Mouse (Mus musculus) forebrain, embryonic 11.5 days (tissue): ENCODE measurements at regions not wholly inside any gene's neighbourhood (a gene's known extent, or its start where the extent isn't known, plus 50 kb on each side); places are given as distances from the start of the nearest gene placed in this dataset.

Experiments used
- ATAC-seq: fragments of 200-750 bp; cut with Nextera tagmentation; replicated peaks from 2 replicates; pipeline ENCODE4 v1.8.0; 2017; ENCODE audit warnings: moderate TSS enrichment; ENCODE audit not compliant: low FRiP score
- DNase-seq: peaks from one replicate; pipeline ENCODE4 v3.0.0-alpha.2; 2017; ENCODE audit warnings: low spot score
- H3K27ac ChIP-seq: fragments of 300-500 bp; sonication (generic); 2 replicates; pipeline ENCODE4 v1.5.1; 2014; ENCODE audit warnings: low read depth, low read length
- H3K27me3 ChIP-seq: fragments of 300-500 bp; sonication (generic); 2 replicates; pipeline ENCODE4 v1.6.1; 2014; ENCODE audit warnings: mild to moderate bottlenecking, low read length, mixed read lengths; ENCODE audit not compliant: control insufficient read depth, insufficient read depth
- H3K36me3 ChIP-seq: fragments of 300-500 bp; sonication (generic); 2 replicates; pipeline ENCODE4 v1.6.1; 2014; ENCODE audit warnings: mild to moderate bottlenecking, low read length, moderate library complexity, mixed read lengths; ENCODE audit not compliant: control insufficient read depth, insufficient read depth
- H3K4me1 ChIP-seq: fragments of 300-500 bp; sonication (generic); replicated peaks from 2 replicates; pipeline ENCODE4 v1.6.1; 2014; ENCODE audit warnings: low read length, mixed read lengths; ENCODE audit not compliant: control insufficient read depth, insufficient read depth
- H3K4me2 ChIP-seq: fragments of 300-500 bp; sonication (generic); 2 replicates; pipeline ENCODE4 v1.6.1; 2014; ENCODE audit warnings: low read depth, mild to moderate bottlenecking, low read length, moderate library complexity, mixed read lengths; ENCODE audit not compliant: severe bottlenecking
- H3K4me3 ChIP-seq: fragments of 300-500 bp; sonication (generic); 2 replicates; pipeline ENCODE4 v1.5.1; 2014; ENCODE audit warnings: low read depth, low read length
- H3K9ac ChIP-seq: fragments of 300-500 bp; sonication (generic); 2 replicates; pipeline ENCODE4 v1.6.1; 2014; ENCODE audit warnings: low read length
- H3K9me3 ChIP-seq: fragments of 300-500 bp; sonication (generic); 2 replicates; pipeline ENCODE4 v1.6.1; 2016; ENCODE audit warnings: low read length, mixed read lengths; ENCODE audit not compliant: control insufficient read depth
- WGBS: fragments of 180-500 bp; shearing (Covaris S2); extraction: QIAGEN DNeasy Blood & Tissue Kit; methylation state at CpG from one replicate; pipeline ENCODE4 v1.1.7; 2014; 5-methylcytosine and 5-hydroxymethylcytosine counted together

- no peak for DNase-seq
- Histone ChIP-seq H3K36me3 (no peaks in the 10 kb centered on the region), H3K4me3 (no peak overlapping the region), H3K9ac (no peak overlapping the region), H3K27ac (no peak overlapping the region), H3K4me1 (no peaks in the 10 kb centered on the region), H3K4me2 (no peak overlapping the region), H3K9me3 (no peaks in the 10 kb centered on the region), H3K27me3 (no peaks in the 10 kb centered on the region)
- ATAC-seq, result no peak
- 88% methylated on average over 11 of the region's 11 CpGs for WGBS
Measured at GRCm38 (mm10) chr3:148762541-148763225, 227.7 kb downstream of the Adgrl2 start.

- no peak for DNase-seq
- Histone ChIP-seq H3K27ac (no peak overlapping the region), H3K4me3 (no peak overlapping the region), H3K4me1 (no peaks in the 10 kb centered on the region), H3K36me3 (no peaks in the 10 kb centered on the region), H3K9ac (no peak overlapping the region), H3K27me3 (no peaks in the 10 kb centered on the region), H3K9me3 (no peaks in the 10 kb centered on the region), H3K4me2 (no peak overlapping the region)
- no peak for ATAC-seq
Measured at GRCm38 (mm10) chr3:148761586-148761985, 228.8 kb downstream of the Adgrl2 start.

GRCm38 (mm10) chr3:148759500-148759899, 230.9 kb downstream of the Adgrl2 start:
- H3K9me3 ChIP-seq, result no peaks in the 10 kb centered on the region
- no peaks in the 10 kb centered on the region for H3K36me3 ChIP-seq
- H3K4me1 ChIP-seq, result no peaks in the 10 kb centered on the region
- DNase-seq (no peak), ATAC-seq (no peak)
- no peak overlapping the region for H3K4me2 ChIP-seq
- WGBS, result 89% methylated on average over 4 of the region's 4 CpGs
- H3K9ac ChIP-seq, result no peak overlapping the region
- H3K27ac ChIP-seq, result no peak overlapping the region
- no peak overlapping the region for H3K4me3 ChIP-seq
- H3K27me3 ChIP-seq, result no peaks in the 10 kb centered on the region

- WGBS, result 88% methylated on average over 3 of the region's 3 CpGs
- H3K9me3 ChIP-seq, result no peaks in the 10 kb centered on the region
- no peak for ATAC-seq
- H3K9ac ChIP-seq, result no peak overlapping the region
- H3K27me3 ChIP-seq, result no peaks in the 10 kb centered on the region
- no peak overlapping the region for H3K27ac ChIP-seq
- 0 out of 2 replicates have a peak, but pooled peaks cover 2% of the 10 kb centered on the region for H3K4me1 ChIP-seq
- no peak for DNase-seq
- no peak overlapping the region for H3K4me3 ChIP-seq
- H3K36me3 ChIP-seq, result no peaks in the 10 kb centered on the region
- no peak overlapping the region for H3K4me2 ChIP-seq
Measured at GRCm38 (mm10) chr3:148746234-148746633, 244.1 kb downstream of the Adgrl2 start.

GRCm38 (mm10) chr3:148744651-148745050, 245.7 kb downstream of the Adgrl2 start:
- Histone ChIP-seq H3K9ac (no peak overlapping the region), H3K27ac (no peak overlapping the region), H3K27me3 (no peaks in the 10 kb centered on the region), H3K4me1 (0 out of 2 replicates have a peak, but pooled peaks cover 2% of the 10 kb centered on the region), H3K4me3 (no peak overlapping the region), H3K4me2 (no peak overlapping the region), H3K36me3 (no peaks in the 10 kb centered on the region), H3K9me3 (no peaks in the 10 kb centered on the region)
- ATAC-seq, result no peak
- WGBS, result 61% methylated on average over 2 of the region's 2 CpGs
- DNase-seq, result no peak

GRCm38 (mm10) chr3:148734194-148734749, 256.1 kb downstream of the Adgrl2 start:
- Histone ChIP-seq H3K36me3 (no peaks in the 10 kb centered on the region), H3K4me2 (no peak overlapping the region), H3K4me3 (no peak overlapping the region), H3K9me3 (no peaks in the 10 kb centered on the region), H3K9ac (no peak overlapping the region), H3K4me1 (peaks cover 3% of the 10 kb centered on the region; the same call in 1 of the 2 replicates), H3K27me3 (no peaks in the 10 kb centered on the region), H3K27ac (no peak overlapping the region)
- 69% methylated on average over 13 of the region's 13 CpGs for WGBS
- no peak for DNase-seq
- no peak for ATAC-seq

GRCm38 (mm10) chr3:148733227-148733854, 257.0 kb downstream of the Adgrl2 start:
- DNase-seq, result no peak
- H3K27me3 ChIP-seq, result no peaks in the 10 kb centered on the region
- no peak overlapping the region for H3K4me2 ChIP-seq
- H3K9me3 ChIP-seq, result no peaks in the 10 kb centered on the region
- WGBS, result 47% methylated on average over 13 of the region's 13 CpGs
- no peak overlapping the region for H3K4me3 ChIP-seq
- peaks cover 3% of the 10 kb centered on the region; the same call in 1 of the 2 replicates for H3K4me1 ChIP-seq
- ATAC-seq, result peak; percentile 71
- H3K9ac ChIP-seq, result no peak overlapping the region
- no peak overlapping the region for H3K27ac ChIP-seq
- no peaks in the 10 kb centered on the region for H3K36me3 ChIP-seq

GRCm38 (mm10) chr3:148731436-148731835, 258.9 kb downstream of the Adgrl2 start:
- WGBS, result 94% methylated on average over 3 of the region's 3 CpGs
- ATAC-seq, result no peak

More at GRCm38 (mm10) chr3:148731436-148731835, 258.9 kb downstream of the Adgrl2 start:
- no peak for DNase-seq
- no peak overlapping the region for H3K4me2 ChIP-seq
- no peak overlapping the region for H3K9ac ChIP-seq
- no peaks in the 10 kb centered on the region for H3K9me3 ChIP-seq
- H3K4me3 ChIP-seq, result no peak overlapping the region
- no peak overlapping the region for H3K27ac ChIP-seq
- no peaks in the 10 kb centered on the region for H3K36me3 ChIP-seq
- H3K27me3 ChIP-seq, result no peaks in the 10 kb centered on the region
- H3K4me1 ChIP-seq, result peaks cover 3% of the 10 kb centered on the region; the same call in 1 of the 2 replicates
